Mouse (Mus musculus) bone marrow macrophage, adult 2 months (primary cell): ENCODE data around the gene Foxd3. TPM values are rescaled to one million over a fixed set of nuclear protein-coding genes. Genes with fewer than 3 reads are reported as not detected.
"Not testable (repeated sequence)": the region's sequence is repeated elsewhere in the genome, so short reads cannot be mapped to it uniquely, and the experiment has no call there.

Source experiments
- H3K27ac ChIP-seq: 2 replicates; pipeline ENCODE4 v1.5.1; 2012; ENCODE audit warnings: low read depth, low read length; ENCODE audit not compliant: insufficient read depth
- H3K4me1 ChIP-seq: 2 replicates; pipeline ENCODE4 v1.6.1; 2012; ENCODE audit warnings: low read length; ENCODE audit not compliant: control insufficient read depth, insufficient read depth
- H3K4me3 ChIP-seq: 2 replicates; pipeline ENCODE4 v1.5.1; 2012; ENCODE audit warnings: mild to moderate bottlenecking, low read length, moderate library complexity; ENCODE audit not compliant: insufficient read depth
- CTCF ChIP-seq: IDR thresholded peaks from 2 replicates; pipeline ENCODE4 v1.5.1; 2012; ENCODE audit warnings: low read depth, mild to moderate bottlenecking, low read length, moderate library complexity
- POLR2A ChIP-seq: IDR thresholded peaks from 2 replicates; pipeline ENCODE4 v1.6.1; 2012; ENCODE audit warnings: mild to moderate bottlenecking, low read depth, low read length, borderline replicate concordance
- polyA plus RNA-seq: library from polyadenylated mRNA; stranded (reverse); fragments of >200 nt; gene quantifications from 2 replicates; pipeline ENCODE4 v1.2.4, GENCODE M21; 2012; ENCODE audit not compliant: missing spikeins, insufficient read depth, insufficient read length

The Foxd3 gene
- not detected in 2 replicates for polyA plus RNA-seq

DNA sequence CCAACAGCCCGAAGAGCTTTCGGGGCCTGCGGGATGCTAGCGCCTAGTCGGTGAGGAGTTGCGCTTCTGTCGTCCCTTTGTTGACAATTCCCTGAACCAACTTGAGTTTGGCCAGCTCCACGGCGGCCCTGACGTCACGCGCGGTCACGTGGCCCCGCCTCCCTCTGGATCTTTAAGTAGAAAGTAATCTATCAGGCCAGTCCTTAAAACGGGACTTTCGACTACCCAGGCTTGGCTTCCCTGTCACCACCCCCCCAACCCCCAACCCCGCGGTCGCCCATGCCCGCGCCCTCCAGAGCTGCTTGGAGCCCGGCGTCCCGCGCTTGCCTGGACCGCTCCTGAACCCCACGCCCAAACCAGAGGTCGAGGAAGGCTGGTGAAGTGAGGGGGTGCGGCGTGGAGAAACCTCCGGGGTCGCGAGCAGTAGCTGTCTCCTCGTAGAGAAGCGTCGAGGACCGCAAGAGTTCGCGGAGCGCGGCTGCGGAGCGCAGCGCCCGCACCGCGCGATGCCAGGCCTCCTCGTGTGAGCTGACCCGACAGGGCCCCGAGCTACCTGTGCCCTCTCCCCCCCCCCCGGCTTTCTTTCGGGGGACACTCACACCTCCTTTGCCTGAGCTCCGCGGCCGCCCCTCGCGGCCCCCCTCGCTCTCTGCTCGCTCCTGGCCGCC, at the start of gene Foxd3:
Gene Foxd3, plus strand, starts transcription at position 363 of the 668 bp plus-strand sequence.
- Histone ChIP-seq H3K4me3 (peak within 1 kb of the TSS; percentile 37), H3K4me1 (no peaks in the 10 kb centered on the region), H3K27ac (no peak within 1 kb of the TSS)
- no peak for TF ChIP-seq POLR2A
- no peak for TF ChIP-seq CTCF

DNA sequence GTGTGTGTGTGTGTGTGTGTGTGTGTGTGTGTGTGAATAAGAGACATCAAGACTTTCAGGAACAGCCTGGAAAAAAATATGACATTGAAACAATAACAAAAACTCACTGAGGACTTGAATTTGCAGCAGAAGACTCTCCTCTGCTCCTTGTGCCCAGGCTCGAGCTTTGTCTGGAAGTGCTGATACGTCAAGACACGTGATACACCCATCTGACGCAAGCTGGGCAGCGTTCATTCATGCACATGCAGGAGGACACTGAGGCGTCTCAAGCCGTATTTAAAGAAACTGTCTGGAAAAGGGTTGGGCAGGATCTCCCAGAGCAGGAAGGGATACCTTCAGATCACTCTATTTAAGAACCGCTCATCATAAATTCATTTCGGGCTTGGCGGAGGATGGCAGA, 43.9 kb upstream of the Foxd3 start:
- Histone ChIP-seq H3K4me3 (no peak overlapping the region), H3K4me1 (no peaks in the 10 kb centered on the region), H3K27ac (no peak overlapping the region)
- no peak for TF ChIP-seq CTCF
- no peak for TF ChIP-seq POLR2A

DNA sequence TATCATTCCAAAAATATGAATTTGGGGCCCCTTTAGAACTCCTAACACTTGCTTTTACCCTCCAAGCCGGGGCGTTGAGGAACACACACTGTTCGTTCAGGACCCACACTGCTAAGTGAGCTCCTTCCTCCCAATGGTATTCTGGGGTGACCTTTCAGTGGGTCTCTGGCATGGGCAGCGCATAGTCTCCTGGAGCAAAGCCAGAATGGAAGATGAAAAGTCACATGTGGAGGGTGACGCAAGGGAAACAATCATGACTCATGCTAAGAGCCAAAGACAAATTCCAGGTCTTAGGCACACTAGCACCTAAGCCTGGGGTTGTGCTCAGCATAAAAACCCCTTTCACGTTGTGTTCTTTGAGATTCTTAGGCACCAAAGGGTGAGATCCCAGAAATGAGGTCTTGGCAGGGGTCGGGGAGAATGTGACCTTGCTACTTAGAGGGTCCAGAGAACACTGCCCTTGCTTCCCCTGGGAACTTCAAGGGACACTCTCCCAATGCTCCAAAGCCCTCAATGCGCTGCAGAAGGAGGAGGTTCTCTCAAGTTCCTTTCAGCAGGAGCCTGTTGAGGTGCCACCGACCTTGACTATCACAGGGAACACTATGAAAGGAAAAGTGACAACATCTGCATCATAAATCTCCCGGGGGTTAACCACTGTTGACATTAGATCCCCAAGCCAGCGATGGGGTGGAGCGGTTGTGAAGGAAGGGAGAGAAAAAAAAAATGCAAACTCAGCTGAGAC, 43.3 kb upstream of the Foxd3 start:
- Histone ChIP-seq H3K4me1 (no peaks in the 10 kb centered on the region), H3K4me3 (no peak overlapping the region), H3K27ac (no peak overlapping the region)
- TF ChIP-seq POLR2A (no peak), CTCF (no peak)

DNA sequence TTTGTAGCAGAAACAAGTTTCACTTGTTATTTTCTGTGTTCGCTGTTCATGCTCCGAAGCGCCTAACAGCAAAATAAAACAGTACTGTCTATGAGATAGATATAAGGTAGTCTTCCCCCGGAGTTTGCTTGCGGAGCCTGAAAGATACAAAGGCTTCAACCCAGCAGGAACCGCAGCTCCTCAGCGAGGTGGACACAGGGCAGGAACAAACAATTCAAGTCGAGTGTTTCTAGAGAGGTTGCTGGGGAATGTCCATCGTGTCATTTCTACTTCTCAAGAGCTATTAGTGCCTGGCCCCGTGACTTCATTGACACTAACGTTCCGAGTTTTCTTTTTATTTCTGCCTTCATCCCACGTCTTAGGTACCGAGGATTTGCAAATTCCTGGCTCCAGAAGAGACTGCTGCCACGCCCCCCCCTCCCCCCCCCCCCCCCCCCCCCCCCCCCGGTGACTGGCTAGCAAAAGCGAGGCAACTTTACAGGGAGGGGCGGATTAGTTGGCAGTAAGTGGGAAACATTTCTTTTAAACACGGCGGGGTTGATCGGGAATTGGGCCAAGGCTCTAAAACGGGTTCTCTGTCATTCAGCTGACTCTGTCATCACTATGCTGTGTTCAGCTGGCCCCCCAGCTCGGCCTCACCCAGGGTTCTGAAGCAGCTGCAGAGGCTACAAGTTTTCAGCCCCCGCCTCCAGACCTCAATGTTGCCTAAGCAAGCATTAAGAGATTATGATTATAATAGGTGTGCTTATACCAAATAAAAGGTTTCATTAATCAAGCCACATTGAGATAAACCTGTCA, 29.9 kb upstream of the Foxd3 start:
- Histone ChIP-seq H3K4me1 (no peaks in the 10 kb centered on the region), H3K4me3 (no peak overlapping the region)
- TF ChIP-seq CTCF = no peak
- TF ChIP-seq POLR2A = no peak

DNA sequence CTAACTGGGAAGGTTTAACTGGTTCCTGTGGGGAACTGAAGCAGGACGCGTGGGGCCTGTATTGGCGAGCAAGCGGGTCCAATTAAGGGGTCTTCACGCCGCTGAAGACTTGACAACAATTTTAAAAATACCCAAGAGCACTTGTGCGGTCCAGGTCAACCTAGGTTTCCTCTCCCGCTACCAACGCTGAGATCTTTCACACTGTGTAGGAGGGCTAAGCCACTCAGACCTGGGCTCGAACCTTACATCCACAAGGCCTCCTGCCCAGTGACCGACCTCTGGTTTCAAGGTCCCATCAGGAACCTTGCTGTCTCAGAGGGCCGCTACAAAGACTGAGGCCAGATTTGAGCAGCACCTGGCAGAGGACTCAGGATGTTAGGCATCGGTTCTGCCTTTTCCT, 29.0 kb upstream of the Foxd3 start:
- Histone ChIP-seq H3K4me3 (no peak overlapping the region), H3K4me1 (no peaks in the 10 kb centered on the region), H3K27ac (no peak overlapping the region)
- TF ChIP-seq POLR2A = no peak
- TF ChIP-seq CTCF = no peak

More for the DNA sequence above, 29.9 kb upstream of the Foxd3 start:
- no peak overlapping the region for H3K27ac ChIP-seq

DNA sequence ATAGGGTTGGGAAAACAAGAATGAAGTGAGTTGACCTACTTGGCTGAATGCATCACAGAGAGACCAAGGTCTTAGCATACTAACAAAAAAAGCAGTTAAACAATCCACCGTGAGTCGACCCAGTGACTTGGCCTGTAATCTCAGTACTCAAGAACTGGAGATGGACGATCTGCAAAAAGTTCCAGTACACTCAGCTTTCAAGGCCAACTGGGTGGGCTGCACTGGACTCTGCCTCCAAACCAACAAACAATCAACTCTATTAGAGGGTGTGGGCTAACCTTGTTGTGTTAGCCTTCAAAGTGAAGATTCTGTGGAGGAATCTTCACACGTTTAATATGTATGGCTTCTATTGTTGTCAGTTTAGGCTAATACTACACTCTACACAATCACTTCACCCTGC, 20.1 kb upstream of the Foxd3 start:
- Histone ChIP-seq H3K27ac (no peak overlapping the region), H3K4me1 (no peaks in the 10 kb centered on the region), H3K4me3 (no peak overlapping the region)
- TF ChIP-seq CTCF = no peak
- TF ChIP-seq POLR2A = no peak

DNA sequence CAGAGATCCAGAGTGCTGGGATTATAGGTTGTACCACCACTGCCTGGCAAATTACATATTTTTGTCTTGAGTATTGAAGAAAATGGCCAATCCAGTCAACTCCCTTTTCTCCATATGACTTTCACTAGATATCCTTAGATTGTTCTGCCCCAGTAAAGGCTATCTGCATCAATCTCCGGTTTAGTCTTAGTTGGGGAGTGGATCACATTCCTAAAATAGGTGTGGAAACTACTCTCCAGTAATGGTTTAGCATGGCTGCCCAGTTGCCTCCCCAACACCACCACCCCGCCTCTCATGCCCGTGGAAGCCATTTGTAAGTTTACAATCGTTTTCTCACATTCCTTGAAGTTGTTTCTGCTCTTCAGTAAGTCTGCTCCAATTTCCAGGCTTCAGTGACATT, 19.4 kb upstream of the Foxd3 start:
- H3K4me1 ChIP-seq = no peaks in the 10 kb centered on the region
- H3K27ac ChIP-seq = no peak overlapping the region
- no peak overlapping the region for H3K4me3 ChIP-seq
- TF ChIP-seq POLR2A (no peak), CTCF (no peak)

DNA sequence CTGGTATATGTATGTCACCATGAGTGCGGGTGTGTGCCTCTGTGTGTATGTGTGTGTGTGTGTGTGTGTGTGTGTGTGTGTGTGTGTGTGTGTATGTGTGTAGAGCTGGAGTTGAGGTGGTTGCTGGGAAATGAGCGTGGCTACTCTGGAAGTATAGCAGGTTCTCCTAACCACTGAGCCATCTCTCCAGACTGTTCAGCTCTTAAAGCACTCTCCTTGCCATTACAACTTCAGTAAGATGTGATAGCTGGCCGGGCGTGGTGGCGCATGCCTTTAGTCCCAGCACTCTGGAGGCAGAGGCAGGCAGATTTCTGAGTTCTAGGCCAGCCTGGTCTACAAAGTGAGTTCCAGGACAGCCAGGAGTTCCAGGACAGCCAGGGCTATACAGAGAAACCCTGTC, 15.5 kb upstream of the Foxd3 start:
- not testable (repeated sequence) for H3K27ac ChIP-seq, H3K4me1 ChIP-seq, H3K4me3 ChIP-seq

DNA sequence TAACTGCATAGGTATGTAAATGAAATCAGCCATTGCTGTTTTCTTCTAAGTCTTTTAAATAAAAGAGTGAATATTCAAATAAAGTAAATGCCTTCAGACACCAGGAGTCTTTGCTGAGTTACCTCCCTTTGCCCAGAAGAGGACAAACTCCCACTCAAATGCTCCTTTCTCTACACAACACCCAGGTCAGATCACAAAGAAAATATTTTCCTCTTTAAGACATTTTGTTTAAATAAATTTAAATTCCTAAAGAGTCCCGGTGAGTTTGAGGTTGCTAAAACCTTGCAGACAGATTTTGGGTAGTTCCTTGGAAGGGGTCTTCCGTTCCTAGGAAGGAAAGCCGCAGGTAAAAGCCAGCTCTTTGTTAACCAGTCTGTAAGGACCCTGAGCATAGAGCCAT, 14.2 kb upstream of the Foxd3 start:
- TF ChIP-seq CTCF = no peak
- TF ChIP-seq POLR2A = no peak
- Histone ChIP-seq H3K4me1 (no peaks in the 10 kb centered on the region), H3K4me3 (no peak overlapping the region), H3K27ac (no peak overlapping the region)

DNA sequence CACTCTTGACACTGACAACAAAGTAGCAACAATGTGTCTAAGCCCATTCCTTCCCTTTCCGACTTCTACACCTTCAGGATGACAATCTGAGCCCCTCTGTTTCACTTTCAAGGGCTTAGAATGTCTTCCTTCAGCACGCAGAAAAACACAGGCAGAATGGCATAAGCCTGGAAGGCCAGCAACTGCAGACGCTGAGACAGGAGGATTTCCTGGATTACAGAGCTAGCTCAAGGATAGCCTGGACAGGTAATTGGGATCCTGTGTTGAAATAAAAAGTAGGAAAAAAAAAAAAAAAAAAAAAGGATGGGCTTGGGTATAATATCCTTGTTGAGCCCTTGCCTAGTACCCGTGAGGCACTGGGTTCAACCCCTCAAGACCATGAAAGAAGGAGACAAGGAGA, 10.5 kb upstream of the Foxd3 start:
- Histone ChIP-seq H3K27ac (no peak overlapping the region), H3K4me1 (no peaks in the 10 kb centered on the region), H3K4me3 (no peak overlapping the region)
- TF ChIP-seq CTCF = no peak
- TF ChIP-seq POLR2A = no peak
